Mouse (Mus musculus) bone marrow macrophage, adult 2 months (primary cell): Measurements from ENCODE around the gene Ripor3.

Source experiments
- CTCF ChIP-seq: IDR thresholded peaks from 2 replicates; pipeline ENCODE4 v1.5.1; 2012; ENCODE audit warnings: low read depth, mild to moderate bottlenecking, low read length, moderate library complexity
- POLR2A ChIP-seq: IDR thresholded peaks from 2 replicates; pipeline ENCODE4 v1.6.1; 2012; ENCODE audit warnings: mild to moderate bottlenecking, low read depth, low read length, borderline replicate concordance

GRCm38 (mm10) chr2:167940636-167941035, 69.8 kb downstream of the Ripor3 start:
- TF ChIP-seq POLR2A: no peak
- TF ChIP-seq CTCF: no peak
